Mouse (Mus musculus): ENCODE measurements around the gene Ctse.

- no peak for TF ChIP-seq POLR2A (IDR thresholded peaks at IDR 0.05; ENCODE audit: extremely low read depth, insufficient read depth, low read length)
- TF ChIP-seq CTCF (IDR thresholded peaks at IDR 0.05; ENCODE audit: low read depth, low read length), result no peak
These were observed 52.3 kb downstream of the Ctse start for GRCm38 (mm10) chr1:131690435-131690834.
